Comparison of ENCODE assay signal across 8 mouse cellular contexts in the genomic region with DNA sequence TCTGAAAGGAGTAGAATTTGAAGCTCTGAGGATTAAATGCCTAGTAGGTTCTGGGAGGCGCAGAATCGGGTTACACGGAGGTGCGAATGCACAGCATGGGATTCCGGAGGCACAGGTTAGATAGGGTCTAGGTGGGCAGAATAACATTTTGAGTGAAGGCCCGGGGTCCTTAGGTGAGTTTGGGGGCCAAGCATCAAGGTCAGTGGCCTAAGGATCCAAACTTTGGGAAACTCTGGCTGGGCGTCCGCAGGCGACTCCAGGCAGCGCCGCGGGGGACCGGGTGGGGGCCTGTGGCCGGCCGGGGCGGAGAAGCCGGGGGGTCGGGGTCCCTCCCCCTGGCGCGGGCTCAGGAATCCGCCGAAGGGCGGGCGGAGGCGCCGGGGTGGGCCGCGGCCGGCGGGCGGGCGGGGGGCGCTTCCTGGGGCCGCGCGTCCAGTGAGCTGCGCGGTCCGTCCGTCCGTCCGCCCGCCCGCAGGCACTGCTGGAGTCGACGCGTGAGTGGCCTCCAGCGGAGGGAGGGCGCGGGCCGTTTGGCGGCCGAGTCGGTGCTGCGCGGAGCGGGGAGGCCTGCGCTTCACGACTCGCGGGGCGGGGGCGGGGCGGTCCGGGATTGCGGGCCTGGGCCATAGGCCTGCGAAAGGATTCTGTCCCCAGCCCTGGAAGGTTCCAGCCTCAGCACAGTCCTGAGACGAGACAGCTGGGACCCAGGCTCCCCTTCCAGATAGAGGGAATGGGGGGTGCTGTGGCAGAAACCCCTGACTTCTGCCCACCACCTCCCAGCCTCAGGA. TPM values are rescaled to one million over a fixed set of nuclear protein-coding genes. Genes with fewer than 3 reads are reported as not detected.
DNase-seq lines count a peak whose midpoint lies in the region; ATAC-seq lines count a peak whose summit lies in the region.

No protein-coding gene starts in this region.

- WGBS in embryonic facial prominence, embryonic 13.5 days, result under 1% methylated on average over 60 of the region's 68 CpGs
- WGBS in liver, embryonic 11.5 days, result 2% methylated on average over 63 of the region's 68 CpGs
- WGBS in neural tube, embryonic 15.5 days, result 1% methylated on average over 44 of the region's 68 CpGs

- peak; percentile 30 for DNase-seq in gastrocnemius, adult 18-20 months (ENCODE audit: low spot score)
- DNase-seq in gastrocnemius, adult 8-10 months (ENCODE audit: low spot score in 2 of 2), result no peak
- peak; percentile 75 for DNase-seq in Muller cell, postnatal 12 days (ENCODE audit: inconsistent ontology term)
- DNase-seq in heart, postnatal 4 days, result peak; percentile 69
- no peak for DNase-seq in liver, embryonic 11.5 days (ENCODE audit: low spot score)
- DNase-seq in layer of hippocampus, postnatal 25 days (ENCODE audit: extremely low spot score in 1 of 2, low spot score in 1 of 2), result no peak

- ATAC-seq in embryonic facial prominence, embryonic 13.5 days (ENCODE audit: insufficient number of reproducible peaks, insufficient read depth, low FRiP score, low TSS enrichment, low read depth), result peak; percentile 52
- ATAC-seq in liver, embryonic 11.5 days (replicated peaks; ENCODE audit: low FRiP score), result peak; percentile 25; the same call in 1 of the 2 replicates
- ATAC-seq in neural tube, embryonic 15.5 days (ENCODE audit: low FRiP score), result peak; percentile 70

- H3K9me3 ChIP-seq in embryonic facial prominence, embryonic 13.5 days, result no peaks in the 10 kb centered on the region
- no peaks in the 10 kb centered on the region for H3K9me3 ChIP-seq in liver, embryonic 11.5 days (ENCODE audit: control insufficient read depth, low read length)
- no peaks in the 10 kb centered on the region for H3K9me3 ChIP-seq in neural tube, embryonic 15.5 days (replicated peaks)

- H3K4me2 ChIP-seq in embryonic facial prominence, embryonic 13.5 days, result peak overlapping the region; percentile 91
- peak overlapping the region; percentile 96 for H3K4me2 ChIP-seq in liver, embryonic 11.5 days
- H3K4me2 ChIP-seq in neural tube, embryonic 15.5 days, result peak overlapping the region; percentile 97

- peaks cover 28% of the 10 kb centered on the region for H3K36me3 ChIP-seq in embryonic facial prominence, embryonic 13.5 days
- H3K36me3 ChIP-seq in liver, embryonic 11.5 days (ENCODE audit: control insufficient read depth, insufficient read depth, low read length), result peaks cover 6% of the 10 kb centered on the region; the same call in 1 of the 2 replicates
- H3K36me3 ChIP-seq in neural tube, embryonic 15.5 days, result peaks cover 6% of the 10 kb centered on the region

- H3K9ac ChIP-seq in embryonic facial prominence, embryonic 13.5 days, result peak overlapping the region; percentile 93
- H3K9ac ChIP-seq in liver, embryonic 11.5 days (ENCODE audit: low read depth, low read length), result peak overlapping the region; percentile 65
- H3K9ac ChIP-seq in neural tube, embryonic 15.5 days (replicated peaks), result peak overlapping the region; percentile 71

- H3K27ac ChIP-seq in embryonic facial prominence, embryonic 13.5 days, result peak overlapping the region; percentile 95
- peak overlapping the region; percentile 59 for H3K27ac ChIP-seq in liver, embryonic 11.5 days (ENCODE audit: low read depth, low read length)
- H3K27ac ChIP-seq in neural tube, embryonic 15.5 days (replicated peaks), result peak overlapping the region; percentile 75

- peak overlapping the region; percentile 75 for H3K4me3 ChIP-seq in embryonic facial prominence, embryonic 13.5 days
- H3K4me3 ChIP-seq in liver, embryonic 11.5 days (ENCODE audit: low read depth, low read length), result peak overlapping the region; percentile 62
- peak overlapping the region; percentile 61 for H3K4me3 ChIP-seq in neural tube, embryonic 15.5 days (replicated peaks)

- H3K4me1 ChIP-seq in embryonic facial prominence, embryonic 13.5 days, result peaks cover 29% of the 10 kb centered on the region
- H3K4me1 ChIP-seq in liver, embryonic 11.5 days (replicated peaks; ENCODE audit: control insufficient read depth, insufficient read depth, low read length), result peaks cover 4% of the 10 kb centered on the region; the same call in 1 of the 2 replicates
- peaks cover 34% of the 10 kb centered on the region for H3K4me1 ChIP-seq in neural tube, embryonic 15.5 days

- no peaks in the 10 kb centered on the region for H3K27me3 ChIP-seq in embryonic facial prominence, embryonic 13.5 days
- no peaks in the 10 kb centered on the region; the same call in 1 of the 2 replicates for H3K27me3 ChIP-seq in liver, embryonic 11.5 days (replicated peaks; ENCODE audit: control insufficient read depth, insufficient read depth, low read length)
- no peaks in the 10 kb centered on the region for H3K27me3 ChIP-seq in neural tube, embryonic 15.5 days (replicated peaks)

RNA-seq across cellular contexts. Expression of gene Efemp2, which starts 0.7 kb away (rescaled TPM):
- 1 to 10 TPM; 4.0 to 5.6 TPM for total RNA-seq in gastrocnemius, adult 18-20 months (2021)
- total RNA-seq in gastrocnemius, adult 8-10 months (2022), result 1 to 10 TPM; 3.2 to 6.1 (median 3.8) TPM
- 200 and 207 TPM in 2 replicates for polyA plus RNA-seq in embryonic facial prominence, embryonic 13.5 days (2015; fragmentation: Nextera tagmentation; extraction: Ambion mirVana)
- 10 to 100 TPM; 36.7 to 37.8 TPM for total RNA-seq in heart, postnatal 4 days (2021)
- polyA plus RNA-seq in liver, embryonic 11.5 days (2014; fragmentation: Nextera tagmentation; extraction: Ambion mirVana), result 47.8 and 55.3 TPM in 2 replicates
- 54.0 and 62.6 TPM in 2 replicates for polyA plus RNA-seq in neural tube, embryonic 15.5 days (2015; fragmentation: Nextera tagmentation; extraction: Ambion mirVana)
- total RNA-seq in layer of hippocampus, postnatal 25 days (2021), result 10 to 100 TPM; 11.0 to 11.6 TPM

RNA-seq across cellular contexts. Expression of gene Ctsw, which starts 6.2 kb away (rescaled TPM):
- not detected for total RNA-seq in gastrocnemius, adult 18-20 months (2021)
- not detected for total RNA-seq in gastrocnemius, adult 8-10 months (2022)
- polyA plus RNA-seq in embryonic facial prominence, embryonic 13.5 days (2015; fragmentation: Nextera tagmentation; extraction: Ambion mirVana), result 1.6 and 2.4 TPM in 2 replicates
- total RNA-seq in heart, postnatal 4 days (2021), result under 1 TPM; 0.24 to 0.50 TPM
- polyA plus RNA-seq in liver, embryonic 11.5 days (2014; fragmentation: Nextera tagmentation; extraction: Ambion mirVana), result 0.39 and 0.52 TPM in 2 replicates
- 4.5 and 9.0 TPM in 2 replicates for polyA plus RNA-seq in neural tube, embryonic 15.5 days (2015; fragmentation: Nextera tagmentation; extraction: Ambion mirVana)
- not detected for total RNA-seq in layer of hippocampus, postnatal 25 days (2021)

RNA-seq across cellular contexts. Expression of gene Mus81, which starts 13.7 kb away (rescaled TPM):
- 10 to 100 TPM; 18.3 to 22.1 TPM for total RNA-seq in gastrocnemius, adult 18-20 months (2021)
- 10 to 100 TPM; 18.5 to 22.8 (median 21.2) TPM for total RNA-seq in gastrocnemius, adult 8-10 months (2022)
- 42.5 and 43.7 TPM in 2 replicates for polyA plus RNA-seq in embryonic facial prominence, embryonic 13.5 days (2015; fragmentation: Nextera tagmentation; extraction: Ambion mirVana)
- total RNA-seq in heart, postnatal 4 days (2021), result 10 to 100 TPM; 27.9 to 32.9 TPM
- polyA plus RNA-seq in liver, embryonic 11.5 days (2014; fragmentation: Nextera tagmentation; extraction: Ambion mirVana), result 28.3 and 33.8 TPM in 2 replicates
- 48.0 and 48.4 TPM in 2 replicates for polyA plus RNA-seq in neural tube, embryonic 15.5 days (2015; fragmentation: Nextera tagmentation; extraction: Ambion mirVana)
- total RNA-seq in layer of hippocampus, postnatal 25 days (2021), result 10 to 100 TPM; 33.2 to 38.2 TPM

RNA-seq across cellular contexts. Expression of gene Fibp, which starts 14.1 kb away (rescaled TPM):
- total RNA-seq in gastrocnemius, adult 18-20 months (2021), result 10 to 100 TPM; 33.7 to 38.5 TPM
- total RNA-seq in gastrocnemius, adult 8-10 months (2022), result 10 to 100 TPM; 29.2 to 35.1 (median 32.8) TPM
- 138 and 144 TPM in 2 replicates for polyA plus RNA-seq in embryonic facial prominence, embryonic 13.5 days (2015; fragmentation: Nextera tagmentation; extraction: Ambion mirVana)
- total RNA-seq in heart, postnatal 4 days (2021), result 100 to 1,000 TPM; 106 to 118 TPM
- 60.9 and 66.7 TPM in 2 replicates for polyA plus RNA-seq in liver, embryonic 11.5 days (2014; fragmentation: Nextera tagmentation; extraction: Ambion mirVana)
- polyA plus RNA-seq in neural tube, embryonic 15.5 days (2015; fragmentation: Nextera tagmentation; extraction: Ambion mirVana), result 151 and 154 TPM in 2 replicates
- 100 to 1,000 TPM in 1 of 2 experiments, 10 to 100 TPM in 1; 99.4 to 110 TPM for total RNA-seq in layer of hippocampus, postnatal 25 days (2021)

RNA-seq across cellular contexts. Expression of gene Cfl1, which starts 15.8 kb away (rescaled TPM):
- total RNA-seq in gastrocnemius, adult 18-20 months (2021), result 10 to 100 TPM; 48.4 to 74.2 TPM
- 10 to 100 TPM; 44.8 to 57.2 (median 51.2) TPM for total RNA-seq in gastrocnemius, adult 8-10 months (2022)
- polyA plus RNA-seq in embryonic facial prominence, embryonic 13.5 days (2015; fragmentation: Nextera tagmentation; extraction: Ambion mirVana), result 2,535 and 2,700 TPM in 2 replicates
- 100 to 1,000 TPM; 719 to 727 TPM for total RNA-seq in heart, postnatal 4 days (2021)
- 2,498 and 2,516 TPM in 2 replicates for polyA plus RNA-seq in liver, embryonic 11.5 days (2014; fragmentation: Nextera tagmentation; extraction: Ambion mirVana)
- 3,233 and 3,320 TPM in 2 replicates for polyA plus RNA-seq in neural tube, embryonic 15.5 days (2015; fragmentation: Nextera tagmentation; extraction: Ambion mirVana)
- 1,000 to 10,000 TPM; 1,427 to 1,527 TPM for total RNA-seq in layer of hippocampus, postnatal 25 days (2021)

Comparison
In these comparisons a context has a peak if more than half of its experiments do, and no peak if none do; other contexts are left out.
1. DNase-seq: peak in gastrocnemius, adult 18-20 months (single experiment), Muller cell, postnatal 12 days (single experiment) and heart, postnatal 4 days (single experiment); none in gastrocnemius, adult 8-10 months (0 of 2), liver, embryonic 11.5 days (single experiment) and layer of hippocampus, postnatal 25 days (0 of 2).
2. Peak in every context shown above with its lines, with median percentiles within 50 percentile points of each other: ATAC-seq, H3K27ac ChIP-seq, H3K4me2 ChIP-seq, H3K4me3 ChIP-seq and H3K9ac ChIP-seq.